Mouse (Mus musculus) heart, adult 2 months (tissue): ENCODE measurements at regions not wholly inside any gene's neighbourhood (a gene's known extent, or its start where the extent isn't known, plus 50 kb on each side); places are given as distances from the start of the nearest gene placed in this dataset.

Experiments used
- CTCF ChIP-seq: fragments of 200-600 bp; IDR thresholded peaks from 2 replicates; pipeline ENCODE4 v1.8.1; 2022; ENCODE audit warnings: antibody characterized with exemption, mild to moderate bottlenecking, moderate library complexity
- EP300 ChIP-seq: fragments of 200-500 bp; IDR thresholded peaks from 2 replicates; pipeline ENCODE4 v1.6.1; 2011; ENCODE audit warnings: low read depth, low read length, control low read depth; ENCODE audit not compliant: insufficient read depth
- POLR2A ChIP-seq: fragments of 200-500 bp; IDR thresholded peaks from 2 replicates; pipeline ENCODE4 v1.6.1; 2011; ENCODE audit warnings: mild to moderate bottlenecking, low read depth, low read length, control low read depth; ENCODE audit not compliant: insufficient read depth

- TF ChIP-seq POLR2A (no peak), EP300 (no peak), CTCF (no peak)
Observed at GRCm38 (mm10) chr4:140371426-140372213, 125.0 kb upstream of the Igsf21 start.
